Mouse (Mus musculus): ENCODE results near the gene Fdxr. TPM values are rescaled to one million over a fixed set of nuclear protein-coding genes. Genes with fewer than 3 reads are reported as not detected.

The Fdxr gene
- polyA plus RNA-seq, 1 experiment from 2014 or later, result 18.6 TPM

DNA sequence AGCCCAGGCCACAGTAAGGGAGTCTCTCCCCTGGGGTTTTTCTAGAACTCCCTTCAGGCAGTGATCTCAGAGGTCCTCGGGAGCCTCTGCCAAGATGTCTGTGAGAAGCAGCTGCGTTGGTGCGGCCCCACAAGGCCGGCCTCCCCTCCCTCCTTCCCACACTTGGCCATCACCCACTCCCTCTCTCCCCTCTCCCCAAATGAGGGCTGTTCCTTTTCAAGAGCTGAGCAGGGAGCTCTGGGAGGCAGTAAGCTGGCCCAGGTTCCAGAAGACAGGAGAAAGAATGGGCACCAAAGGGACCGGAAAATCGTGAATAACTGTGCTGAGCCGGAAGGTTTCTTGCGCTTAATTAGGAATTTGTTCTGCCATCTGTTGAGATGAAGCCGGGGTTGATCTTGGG is 44.9 kb downstream of the Fdxr start:
- no peak overlapping the region; the same call in 1 of the 2 replicates for H3K27ac ChIP-seq (replicated peaks)

DNA sequence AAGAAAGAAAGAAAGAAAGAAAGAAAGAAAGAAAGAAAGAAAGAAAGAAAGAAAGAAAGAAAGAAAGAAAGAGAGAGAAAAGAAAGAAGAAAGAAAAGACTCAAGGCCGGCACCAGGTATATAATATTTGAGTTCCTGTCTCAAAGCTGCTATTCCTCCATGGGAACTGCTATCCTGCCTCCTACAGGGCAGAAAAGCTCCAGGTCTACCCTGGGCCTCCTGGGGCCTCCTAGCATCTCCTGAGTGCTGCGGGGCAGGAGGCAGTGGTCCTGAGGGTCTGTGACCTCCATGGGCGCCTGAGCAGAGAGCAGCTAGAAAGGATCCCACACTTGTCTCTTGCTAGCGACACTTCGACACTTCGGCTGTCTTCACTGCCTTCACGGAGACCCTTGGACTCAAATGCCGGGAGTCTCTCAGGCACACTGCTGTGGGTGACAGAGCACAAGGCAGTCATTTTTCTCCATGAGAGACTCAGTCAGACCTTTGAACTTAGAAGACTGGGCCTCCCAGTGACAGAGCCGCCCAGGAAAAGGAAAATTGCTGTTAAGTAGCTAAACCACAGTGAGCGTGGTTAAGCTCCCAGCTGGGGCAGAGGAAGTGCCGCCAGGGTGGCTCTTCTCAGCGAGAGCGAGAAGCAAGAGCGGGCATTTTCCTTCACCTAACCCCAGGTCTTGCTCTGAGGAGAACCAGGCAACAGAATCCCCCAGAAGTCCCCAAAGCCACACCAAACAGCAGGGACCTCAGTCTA is 45.5 kb downstream of the Fdxr start:
- peaks cover 74% of the 10 kb centered on the region for H3K4me1 ChIP-seq
- no peaks in the 10 kb centered on the region for H3K36me3 ChIP-seq
- no peak for ATAC-seq (ENCODE audit: low FRiP score)
- H3K4me2 ChIP-seq, result no peak overlapping the region
- no peak overlapping the region; the same call in 1 of the 2 replicates for H3K27ac ChIP-seq (replicated peaks)
- H3K9me3 ChIP-seq (replicated peaks), result no peaks in the 10 kb centered on the region
- H3K9ac ChIP-seq (replicated peaks), result 0 out of 2 replicates have a peak overlapping the region, but pooled peaks have one; percentile 0
- peaks cover 15% of the 10 kb centered on the region for H3K27me3 ChIP-seq (replicated peaks)
- no peak overlapping the region for H3K4me3 ChIP-seq (replicated peaks)
- 52% methylated on average over 14 of the region's 14 CpGs for WGBS

More for the DNA sequence above, 44.9 kb downstream of the Fdxr start:
- Histone ChIP-seq H3K9me3 (replicated peaks) (no peaks in the 10 kb centered on the region), H3K36me3 (no peaks in the 10 kb centered on the region), H3K9ac (replicated peaks) (no peak overlapping the region), H3K4me2 (no peak overlapping the region), H3K4me3 (replicated peaks) (no peak overlapping the region), H3K4me1 (peaks cover 74% of the 10 kb centered on the region), H3K27me3 (replicated peaks) (peaks cover 15% of the 10 kb centered on the region)
- WGBS, result 25% methylated on average over 9 of the region's 9 CpGs
- no peak for ATAC-seq (ENCODE audit: low FRiP score)

DNA sequence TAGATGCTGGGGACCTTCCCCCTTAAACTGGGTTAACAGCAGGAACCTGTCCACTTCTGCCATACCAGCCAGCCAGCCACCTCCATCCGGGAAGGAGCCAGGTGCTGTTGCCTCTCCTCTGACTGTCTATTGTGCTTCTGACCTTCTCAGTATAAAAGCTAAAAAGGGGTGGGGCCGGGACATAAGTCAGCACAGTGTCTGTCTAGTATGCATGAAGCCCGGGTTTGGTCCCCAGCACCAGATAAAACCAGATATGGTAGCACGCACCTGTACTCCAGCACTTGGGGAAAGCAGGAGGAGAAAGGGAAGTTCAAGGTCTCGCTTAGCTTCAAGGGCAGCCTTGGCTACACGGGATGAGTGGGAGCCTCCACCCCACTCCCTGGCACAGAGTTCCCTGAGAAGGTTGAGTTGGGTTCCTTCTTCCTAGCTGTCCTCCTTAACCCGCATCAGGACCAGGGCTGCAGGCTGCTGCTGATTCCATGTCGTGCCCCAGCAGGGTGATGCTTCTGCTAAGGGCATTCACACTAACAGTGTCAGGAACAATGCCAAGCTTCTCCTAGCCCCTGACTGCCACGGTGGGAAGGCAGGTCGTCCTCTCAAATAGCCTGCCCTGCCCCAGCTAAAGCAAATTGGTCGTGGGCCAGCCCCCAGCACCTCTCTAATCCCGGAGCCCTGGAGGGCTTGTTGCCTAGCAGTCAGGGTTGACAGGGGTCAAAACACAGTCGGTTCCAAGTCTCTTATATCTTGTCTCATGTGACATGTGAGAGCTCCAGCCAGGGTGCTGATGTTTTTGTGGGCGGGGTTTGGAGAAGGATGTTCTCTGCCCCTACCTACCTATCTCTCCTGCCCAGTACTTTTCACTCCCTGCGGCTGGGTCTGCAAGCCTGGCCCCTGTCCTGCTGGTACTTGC is 47.6 kb downstream of the Fdxr start:
- no peaks in the 10 kb centered on the region for H3K36me3 ChIP-seq
- H3K9ac ChIP-seq (replicated peaks), result no peak overlapping the region
- H3K4me2 ChIP-seq, result no peak overlapping the region
- WGBS, result 51% methylated on average over 15 of the region's 15 CpGs
- no peaks in the 10 kb centered on the region for H3K9me3 ChIP-seq (replicated peaks)
- ATAC-seq (ENCODE audit: low FRiP score), result no peak
- peaks cover 75% of the 10 kb centered on the region for H3K4me1 ChIP-seq
- H3K27ac ChIP-seq (replicated peaks), result no peak overlapping the region
- H3K4me3 ChIP-seq (replicated peaks), result no peak overlapping the region
- H3K27me3 ChIP-seq (replicated peaks), result 0 out of 2 replicates have a peak, but pooled peaks cover 15% of the 10 kb centered on the region

DNA sequence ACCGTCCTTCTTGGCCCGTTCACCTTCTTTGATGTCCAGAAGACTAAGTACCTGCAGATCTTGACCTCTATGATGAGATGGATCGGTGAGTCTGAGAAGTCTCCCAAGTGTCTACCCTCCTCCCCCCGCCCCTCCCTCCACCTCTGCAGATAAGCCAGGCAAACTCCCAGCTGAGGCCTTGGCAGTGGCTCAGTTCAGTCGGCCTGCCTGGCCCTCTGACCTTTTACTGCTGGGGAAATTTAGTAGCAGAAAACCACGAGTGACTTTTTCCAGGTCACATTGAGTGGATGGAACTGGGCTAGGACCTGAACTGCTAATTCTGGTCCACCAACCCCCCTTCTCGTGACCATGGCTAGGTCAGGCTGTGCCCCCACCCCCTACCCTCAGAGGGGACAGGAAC is 48.4 kb downstream of the Fdxr start:
- H3K27me3 ChIP-seq (replicated peaks), result 0 out of 2 replicates have a peak, but pooled peaks cover 16% of the 10 kb centered on the region
- H3K27ac ChIP-seq (replicated peaks), result no peak overlapping the region
- H3K4me1 ChIP-seq, result peaks cover 66% of the 10 kb centered on the region
- H3K4me3 ChIP-seq (replicated peaks), result no peak overlapping the region
- H3K9ac ChIP-seq (replicated peaks), result no peak overlapping the region
- 76% methylated on average over 7 of the region's 7 CpGs for WGBS
- H3K4me2 ChIP-seq, result no peak overlapping the region
- ATAC-seq (ENCODE audit: low FRiP score), result no peak
- H3K36me3 ChIP-seq, result no peaks in the 10 kb centered on the region
- no peaks in the 10 kb centered on the region for H3K9me3 ChIP-seq (replicated peaks)

DNA sequence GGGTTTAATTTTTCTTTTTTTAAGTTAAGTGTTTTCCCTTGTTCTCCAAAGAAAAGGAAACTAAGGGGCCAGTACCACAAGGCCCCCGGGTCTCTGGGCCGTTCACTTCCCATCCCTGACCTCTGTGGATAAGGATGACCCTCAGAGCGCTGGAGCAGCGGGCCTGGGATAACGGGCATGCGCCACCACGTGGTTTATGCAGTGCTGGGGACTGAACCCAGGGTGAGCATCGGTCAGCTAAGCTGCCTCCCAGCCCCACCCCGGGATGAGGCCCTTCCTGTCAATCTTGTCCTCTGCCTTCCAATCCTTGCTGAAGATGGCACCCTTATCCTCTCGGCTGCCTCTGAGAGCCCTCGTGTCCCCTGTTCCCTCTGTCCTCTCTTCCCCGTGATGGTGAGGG is 49.2 kb downstream of the Fdxr start:
- no peak overlapping the region for H3K9ac ChIP-seq (replicated peaks)
- H3K9me3 ChIP-seq (replicated peaks), result no peaks in the 10 kb centered on the region
- no peak overlapping the region for H3K27ac ChIP-seq (replicated peaks)
- H3K36me3 ChIP-seq, result no peaks in the 10 kb centered on the region
- H3K4me3 ChIP-seq (replicated peaks), result no peak overlapping the region
- WGBS, result 41% methylated on average over 12 of the region's 12 CpGs
- H3K4me1 ChIP-seq, result peaks cover 62% of the 10 kb centered on the region
- no peak overlapping the region for H3K4me2 ChIP-seq
- 0 out of 2 replicates have a peak, but pooled peaks cover 20% of the 10 kb centered on the region for H3K27me3 ChIP-seq (replicated peaks)
- ATAC-seq (ENCODE audit: low FRiP score), result no peak

DNA sequence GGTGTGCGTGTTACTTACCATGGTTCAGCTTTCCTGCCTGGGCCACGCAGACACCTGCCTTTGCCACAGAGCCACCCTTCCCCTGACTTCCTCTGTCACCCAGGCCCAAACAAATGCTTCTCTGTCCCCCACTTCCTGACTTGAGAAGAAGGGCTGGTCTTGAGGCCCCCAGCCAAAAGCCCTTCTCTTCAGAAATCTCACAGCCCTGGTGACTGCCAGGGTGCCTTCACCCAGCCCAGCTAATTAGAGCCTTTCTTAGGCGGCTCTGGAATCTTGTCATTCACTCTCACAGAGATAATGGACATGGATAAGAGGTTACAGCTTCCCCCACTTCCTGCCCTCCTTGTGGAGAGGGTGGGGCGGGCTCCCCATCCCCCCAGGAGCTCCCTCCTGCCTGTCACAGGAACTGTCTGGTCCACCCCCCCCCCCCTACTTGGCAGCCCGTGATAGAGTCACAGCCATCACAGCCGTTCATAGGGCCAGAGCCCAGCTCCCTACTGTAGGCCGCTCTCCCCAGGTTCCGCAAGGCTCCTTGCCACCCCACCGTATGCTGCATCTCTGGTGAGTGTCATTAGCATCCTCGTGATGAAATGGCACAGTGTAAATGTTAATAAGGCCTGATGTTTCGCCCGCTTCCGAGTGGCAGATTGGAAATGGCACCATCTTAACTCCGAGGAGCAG is 49.9 kb downstream of the Fdxr start:
- Histone ChIP-seq H3K4me3 (replicated peaks) (no peak overlapping the region), H3K36me3 (no peaks in the 10 kb centered on the region), H3K9me3 (replicated peaks) (no peaks in the 10 kb centered on the region), H3K4me1 (peaks cover 62% of the 10 kb centered on the region), H3K9ac (replicated peaks) (no peak overlapping the region), H3K4me2 (no peak overlapping the region), H3K27ac (replicated peaks) (peak overlapping the region; percentile 41; the same call in 1 of the 2 replicates), H3K27me3 (replicated peaks) (0 out of 2 replicates have a peak, but pooled peaks cover 19% of the 10 kb centered on the region)
- peak; percentile 32; the same call in 1 of the 2 replicates for ATAC-seq (ENCODE audit: low FRiP score)
- WGBS, result 37% methylated on average over 14 of the region's 14 CpGs

DNA sequence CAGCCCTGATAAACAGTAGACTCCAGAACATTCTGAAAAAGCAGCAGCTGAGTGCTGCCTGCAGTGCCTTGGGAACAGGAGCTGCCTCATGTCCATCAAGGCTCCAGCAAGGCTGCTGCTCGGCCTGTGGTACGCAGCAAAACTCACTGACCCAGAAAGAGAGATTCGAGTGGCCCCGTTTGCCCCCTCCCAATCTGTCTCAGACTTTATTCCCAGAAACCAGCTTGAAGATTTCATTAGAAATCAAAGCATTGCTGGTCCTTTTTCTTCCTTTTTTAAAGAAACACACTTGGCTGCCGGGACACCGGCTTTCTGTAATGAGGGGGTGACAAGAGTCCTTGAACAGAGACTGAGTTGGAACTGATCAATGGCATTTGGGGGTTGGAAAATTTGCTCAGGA is 51.5 kb downstream of the Fdxr start:
- ATAC-seq (ENCODE audit: low FRiP score), result no peak
- no peaks in the 10 kb centered on the region for H3K9me3 ChIP-seq (replicated peaks)
- H3K9ac ChIP-seq (replicated peaks), result no peak overlapping the region
- H3K27ac ChIP-seq (replicated peaks), result no peak overlapping the region
- 0 out of 2 replicates have a peak, but pooled peaks cover 16% of the 10 kb centered on the region for H3K27me3 ChIP-seq (replicated peaks)
- H3K4me1 ChIP-seq, result peaks cover 57% of the 10 kb centered on the region
- 71% methylated on average over 6 of the region's 6 CpGs for WGBS
- H3K4me2 ChIP-seq, result no peak overlapping the region
- 0 out of 2 replicates have a peak, but pooled peaks cover 3% of the 10 kb centered on the region for H3K36me3 ChIP-seq
- H3K4me3 ChIP-seq (replicated peaks), result no peak overlapping the region

DNA sequence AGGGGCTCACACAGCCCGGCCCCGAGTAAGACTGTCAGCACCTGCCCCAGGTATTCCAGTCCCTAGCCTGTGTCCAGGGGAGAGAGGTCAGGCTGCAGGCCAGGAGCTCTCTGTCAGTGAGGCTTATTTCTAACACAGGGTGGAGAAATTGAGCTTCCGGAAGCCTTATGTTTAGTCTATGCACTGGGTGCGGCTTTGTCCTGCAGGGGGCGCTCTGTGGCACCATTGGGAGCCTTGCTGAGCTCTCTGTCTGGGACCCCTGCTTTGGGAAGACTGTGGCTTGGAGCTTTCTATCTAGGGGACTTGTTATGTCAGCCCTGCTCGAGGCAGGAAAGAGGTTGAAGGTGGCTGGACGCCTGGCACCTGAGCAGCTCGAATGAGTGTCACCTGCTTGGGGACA is 52.0 kb downstream of the Fdxr start:
- H3K9ac ChIP-seq (replicated peaks), result no peak overlapping the region
- peaks cover 56% of the 10 kb centered on the region for H3K4me1 ChIP-seq
- WGBS, result 49% methylated on average over 8 of the region's 8 CpGs
- ATAC-seq (ENCODE audit: low FRiP score), result no peak
- H3K4me2 ChIP-seq, result no peak overlapping the region
- no peak overlapping the region for H3K27ac ChIP-seq (replicated peaks)
- H3K9me3 ChIP-seq (replicated peaks), result no peaks in the 10 kb centered on the region
- H3K27me3 ChIP-seq (replicated peaks), result 0 out of 2 replicates have a peak, but pooled peaks cover 15% of the 10 kb centered on the region
- 0 out of 2 replicates have a peak, but pooled peaks cover 3% of the 10 kb centered on the region for H3K36me3 ChIP-seq
- no peak overlapping the region for H3K4me3 ChIP-seq (replicated peaks)

DNA sequence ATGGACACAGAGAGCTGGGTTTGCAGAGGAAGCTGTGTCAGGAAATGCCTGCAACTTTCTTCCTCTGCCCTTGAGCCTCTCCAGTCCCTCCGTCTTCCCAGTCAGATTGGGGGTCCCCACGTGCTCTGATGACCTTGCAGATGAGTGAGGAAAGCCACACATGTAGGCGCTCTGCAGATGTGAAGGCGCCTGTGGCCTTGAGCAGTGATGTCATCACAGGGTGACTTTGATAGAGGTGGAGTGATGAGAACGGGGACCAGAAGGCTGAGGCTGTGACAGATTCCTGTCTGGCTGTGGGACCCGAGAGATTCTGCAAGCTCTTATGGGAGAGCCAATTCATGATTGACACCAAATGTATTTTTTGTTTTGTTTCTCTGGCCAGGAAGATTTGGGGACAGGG is 53.0 kb downstream of the Fdxr start:
- no peak overlapping the region for H3K27ac ChIP-seq (replicated peaks)
- 0 out of 2 replicates have a peak, but pooled peaks cover 13% of the 10 kb centered on the region for H3K27me3 ChIP-seq (replicated peaks)
- 0 out of 2 replicates have a peak, but pooled peaks cover 3% of the 10 kb centered on the region for H3K36me3 ChIP-seq
- 74% methylated on average over 6 of the region's 6 CpGs for WGBS
- H3K4me1 ChIP-seq, result peaks cover 49% of the 10 kb centered on the region
- H3K9ac ChIP-seq (replicated peaks), result no peak overlapping the region
- no peak for ATAC-seq (ENCODE audit: low FRiP score)
- H3K4me3 ChIP-seq (replicated peaks), result no peak overlapping the region
- H3K9me3 ChIP-seq (replicated peaks), result no peaks in the 10 kb centered on the region
- H3K4me2 ChIP-seq, result no peak overlapping the region

DNA sequence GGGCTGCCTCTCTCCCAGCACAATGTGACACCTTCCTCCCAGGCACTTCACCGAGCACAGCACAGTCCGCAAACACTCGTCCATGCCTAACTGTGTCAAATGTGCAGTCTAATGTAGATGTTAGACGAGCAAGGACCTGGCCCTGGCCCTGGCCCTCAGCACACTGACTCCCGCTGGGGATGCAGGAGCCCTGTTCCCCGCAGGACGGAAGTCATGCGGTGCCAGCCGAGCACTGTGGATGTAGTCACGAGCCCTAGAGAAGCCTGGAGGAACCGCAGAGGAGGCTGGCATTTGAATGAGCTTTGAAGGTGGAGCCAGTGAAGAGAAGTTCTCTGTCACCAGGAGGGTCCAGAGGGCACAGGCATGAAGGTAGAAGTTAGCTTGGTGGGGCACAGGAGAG is 53.4 kb downstream of the Fdxr start:
- Histone ChIP-seq H3K36me3 (0 out of 2 replicates have a peak, but pooled peaks cover 3% of the 10 kb centered on the region), H3K4me2 (no peak overlapping the region), H3K4me3 (replicated peaks) (no peak overlapping the region), H3K27me3 (replicated peaks) (0 out of 2 replicates have a peak, but pooled peaks cover 12% of the 10 kb centered on the region), H3K9me3 (replicated peaks) (no peaks in the 10 kb centered on the region), H3K4me1 (peaks cover 48% of the 10 kb centered on the region), H3K9ac (replicated peaks) (no peak overlapping the region), H3K27ac (replicated peaks) (no peak overlapping the region)
- WGBS, result 77% methylated on average over 11 of the region's 11 CpGs
- ATAC-seq (ENCODE audit: low FRiP score), result no peak

DNA sequence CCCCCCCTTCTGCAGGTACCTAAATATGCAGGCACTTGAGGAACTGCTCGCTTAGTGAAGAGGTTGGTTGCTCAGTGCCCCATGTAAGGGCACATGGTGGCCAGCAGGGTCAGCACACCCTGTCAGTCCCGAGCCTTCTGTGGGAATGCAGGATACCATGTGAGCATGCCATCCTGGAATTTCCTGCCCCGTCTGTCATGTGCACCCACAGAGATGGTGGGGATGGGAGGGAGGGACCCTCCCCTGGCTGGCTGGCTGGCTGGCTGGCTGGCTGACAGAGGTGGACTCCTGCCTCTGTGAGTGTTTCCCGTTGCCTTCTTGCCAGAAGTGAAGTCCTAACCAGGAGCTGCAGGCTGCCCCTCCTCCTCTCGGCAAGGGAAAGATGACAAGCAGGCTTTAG is 54.3 kb downstream of the Fdxr start:
- peaks cover 48% of the 10 kb centered on the region for H3K4me1 ChIP-seq
- H3K27ac ChIP-seq (replicated peaks), result no peak overlapping the region
- WGBS, result 54% methylated on average over 5 of the region's 5 CpGs
- no peaks in the 10 kb centered on the region for H3K9me3 ChIP-seq (replicated peaks)
- 0 out of 2 replicates have a peak, but pooled peaks cover 3% of the 10 kb centered on the region for H3K36me3 ChIP-seq
- ATAC-seq (ENCODE audit: low FRiP score), result no peak
- 0 out of 2 replicates have a peak, but pooled peaks cover 12% of the 10 kb centered on the region for H3K27me3 ChIP-seq (replicated peaks)
- H3K9ac ChIP-seq (replicated peaks), result no peak overlapping the region
- H3K4me3 ChIP-seq (replicated peaks), result no peak overlapping the region
- H3K4me2 ChIP-seq, result no peak overlapping the region

Data from neural tube, embryonic 15.5 days (tissue).